Mouse (Mus musculus) neural tube, embryonic 10.5 days (tissue): Measurements from ENCODE around the gene Il1r2.

Experiments
- DNase-seq: peaks from one replicate; pipeline ENCODE4 v3.0.0-alpha.2; 2017; ENCODE audit warnings: low spot score; ENCODE audit errors: extremely low spot score

Il1r2 gene

GRCm38 (mm10) chr1:40059122-40059774 lies 14.6 kb upstream of the Il1r2 start:
- DNase-seq = no peak

GRCm38 (mm10) chr1:40061359-40061758 lies 12.5 kb upstream of the Il1r2 start:
- no peak for DNase-seq

DNA sequence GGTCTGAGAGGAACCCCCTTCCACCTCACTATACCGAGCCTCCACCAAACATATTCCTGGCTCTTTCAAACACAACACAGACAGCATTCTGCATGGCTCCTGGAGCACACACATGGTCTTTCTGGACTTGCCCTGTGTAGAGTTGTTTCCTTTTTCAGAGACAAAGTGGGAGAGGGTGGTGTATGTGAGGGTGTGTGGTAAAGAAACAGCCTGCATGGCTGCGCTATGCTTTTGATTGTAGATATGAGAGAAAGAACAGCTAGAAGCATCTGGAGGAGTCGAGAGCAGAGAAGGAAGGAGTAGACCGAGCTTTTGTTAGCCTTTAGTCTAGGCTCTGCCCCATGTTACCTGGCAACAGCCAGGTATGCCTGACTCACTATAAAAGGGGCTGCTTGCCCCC lies 10.5 kb upstream of the Il1r2 start:
- DNase-seq = no peak

DNA sequence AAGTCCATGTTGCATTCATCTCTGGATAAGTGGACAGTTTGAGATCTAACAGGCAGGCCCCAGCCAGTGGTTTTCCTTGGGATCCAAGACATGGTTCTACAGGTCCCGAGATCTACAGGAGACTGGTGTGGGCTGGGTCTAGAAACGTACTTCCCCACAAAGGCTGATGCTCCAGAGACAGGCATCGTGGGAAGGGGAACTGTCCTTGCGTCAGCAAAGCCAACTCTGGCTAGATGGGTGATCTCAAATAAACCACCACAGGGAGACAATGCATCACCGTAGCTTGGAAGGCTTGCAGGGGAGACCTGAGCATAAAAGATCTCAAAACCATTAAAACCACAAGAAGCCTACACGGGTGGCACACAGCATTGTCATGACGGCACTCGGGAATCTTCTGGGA lies 9.4 kb upstream of the Il1r2 start:
- no peak for DNase-seq

- no peak for DNase-seq
Observed at GRCm38 (mm10) chr1:40072558-40072957, 1.3 kb upstream of the Il1r2 start.

GRCm38 (mm10) chr1:40077328-40077727 lies 3.4 kb downstream of the Il1r2 start:
- DNase-seq = no peak

DNA sequence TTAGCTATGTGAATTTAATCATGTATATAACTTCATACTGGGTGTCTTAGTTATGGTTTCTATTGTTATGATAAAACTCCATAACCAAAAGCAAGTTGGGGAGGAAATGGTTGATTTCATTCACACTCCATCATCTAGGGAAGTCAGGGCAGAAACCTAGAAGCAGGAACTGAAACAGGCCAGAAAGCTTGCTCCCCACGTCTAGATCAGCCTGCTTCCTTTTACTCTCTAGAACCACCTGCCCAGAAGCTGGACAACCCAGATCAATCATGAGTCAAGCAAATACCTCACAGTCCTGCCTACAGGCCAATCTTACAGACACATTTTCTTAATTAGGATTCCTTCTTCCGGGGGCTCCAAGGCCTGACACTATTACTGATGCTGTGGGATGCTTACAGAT lies 7.2 kb downstream of the Il1r2 start:
- DNase-seq = no peak

GRCm38 (mm10) chr1:40084386-40084785 lies 10.5 kb downstream of the Il1r2 start:
- DNase-seq = no peak

GRCm38 (mm10) chr1:40085403-40086182 lies 11.7 kb downstream of the Il1r2 start:
- DNase-seq = peak; percentile 81

- no peak for DNase-seq
Observed at GRCm38 (mm10) chr1:40091160-40091559, 17.3 kb downstream of the Il1r2 start.

GRCm38 (mm10) chr1:40092541-40092940 lies 18.7 kb downstream of the Il1r2 start:
- no peak for DNase-seq

DNA sequence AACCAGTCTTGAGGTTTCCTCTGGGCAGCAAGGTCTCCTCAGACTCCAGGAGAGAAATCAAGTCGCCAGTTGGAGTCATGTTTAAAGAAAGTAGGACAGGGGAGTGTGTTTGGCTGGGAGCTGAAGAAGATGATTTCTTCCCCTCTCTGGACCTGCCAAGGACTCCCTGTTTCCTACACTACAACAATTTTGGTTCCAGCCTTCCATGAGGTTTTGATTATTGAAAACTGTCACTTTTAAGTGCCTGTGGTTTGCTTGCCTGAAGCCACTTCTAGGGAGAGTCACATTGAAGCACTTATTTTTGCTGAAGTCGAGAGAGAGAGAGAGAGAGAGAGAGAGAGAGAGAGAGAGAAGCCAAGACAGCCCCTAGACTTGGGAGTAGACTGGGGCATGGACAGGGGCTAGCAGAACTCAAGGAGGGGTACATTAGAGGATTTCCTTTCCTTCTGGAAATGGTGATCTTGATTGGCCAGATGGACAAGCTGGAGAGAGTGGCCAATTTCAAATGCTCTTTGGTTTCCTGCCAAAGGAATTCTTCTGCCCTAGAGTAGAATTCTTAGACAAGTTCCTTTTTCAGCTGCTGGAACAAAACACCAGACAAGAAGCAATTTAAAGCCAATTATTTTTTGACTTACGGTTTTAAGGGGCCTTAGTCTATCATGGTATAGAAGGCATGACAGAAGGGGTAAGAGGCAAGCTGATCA lies 20.9 kb downstream of the Il1r2 start:
- no peak for DNase-seq

GRCm38 (mm10) chr1:40095585-40095984 lies 21.7 kb downstream of the Il1r2 start:
- no peak for DNase-seq

DNA sequence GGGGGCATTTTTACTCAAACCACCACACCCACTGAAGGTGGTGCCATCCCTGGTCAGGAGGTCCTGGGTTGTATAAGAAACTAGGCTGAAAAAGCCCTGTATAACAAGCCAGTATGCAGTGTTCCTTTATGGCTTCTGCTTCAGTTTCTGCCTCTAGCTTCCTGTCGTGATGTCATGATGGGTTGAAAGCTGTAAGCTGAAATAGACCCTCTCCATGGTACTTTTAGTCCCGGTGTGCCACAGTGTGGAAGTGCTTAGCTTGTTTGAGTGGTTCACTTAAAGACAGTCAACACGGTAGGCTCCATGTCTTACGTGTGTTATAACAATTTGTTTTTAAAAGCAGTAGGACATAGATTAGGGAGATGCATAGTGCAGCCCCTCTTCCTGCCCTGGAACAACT lies 32.4 kb downstream of the Il1r2 start:
- DNase-seq = no peak

DNA sequence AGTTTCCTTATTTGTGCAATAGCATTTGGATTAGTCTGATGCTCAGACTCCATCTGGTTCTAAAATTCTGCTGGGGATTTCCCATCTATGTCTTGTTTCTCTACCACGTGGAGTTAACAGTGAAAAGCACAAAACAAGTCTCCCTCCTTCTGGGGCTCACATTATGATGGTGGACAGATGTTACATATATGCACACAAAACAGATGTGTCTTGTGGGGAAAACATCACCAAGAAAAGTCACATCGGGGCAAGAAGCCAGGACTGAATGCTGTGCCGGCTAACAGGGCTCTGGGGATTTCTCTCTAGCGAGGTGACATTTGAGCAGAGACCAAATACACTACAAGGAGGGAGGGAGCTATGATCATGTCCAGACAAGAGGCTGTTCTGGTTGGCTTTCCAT lies 32.8 kb downstream of the Il1r2 start:
- no peak for DNase-seq

- no peak for DNase-seq
Observed at GRCm38 (mm10) chr1:40107971-40108749, 34.3 kb downstream of the Il1r2 start.

DNA sequence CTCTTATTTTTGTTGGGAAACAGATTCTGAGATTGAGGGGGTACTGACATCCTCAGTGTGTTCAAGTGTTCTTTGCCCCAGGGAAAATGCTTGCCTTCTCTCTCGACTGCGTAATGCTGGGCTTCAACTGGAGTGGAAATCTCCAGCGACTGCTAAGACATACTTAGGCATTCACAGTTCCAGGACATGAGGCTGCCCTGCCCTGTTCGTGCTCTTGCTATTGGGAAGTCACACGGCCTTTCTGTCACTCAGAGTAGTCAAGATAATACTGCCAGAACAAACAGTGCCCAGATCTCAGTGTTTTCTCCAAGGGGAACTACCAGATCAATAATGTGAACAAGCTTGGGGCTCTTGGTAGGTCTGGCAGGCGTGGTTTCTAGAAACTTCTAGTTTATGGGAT lies 35.9 kb downstream of the Il1r2 start:
- DNase-seq = no peak

DNA sequence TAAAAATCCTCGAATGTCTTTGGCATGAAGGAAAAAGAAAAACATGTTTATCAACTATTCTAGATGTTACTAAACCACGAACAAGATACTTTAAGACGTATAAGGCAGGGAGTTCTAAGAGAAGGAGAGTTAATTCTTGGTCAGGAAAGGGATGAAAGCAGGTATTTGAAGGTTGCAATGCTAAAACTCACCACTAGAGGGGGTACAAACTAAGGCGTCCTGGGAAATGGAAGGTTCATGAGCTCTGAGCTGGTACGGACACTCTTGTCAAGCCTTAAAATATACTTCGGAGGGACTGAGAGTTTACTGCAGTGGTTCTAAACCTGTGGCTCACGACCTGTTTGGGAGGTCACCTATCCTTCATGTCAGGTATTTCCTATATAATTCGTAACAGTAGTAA lies 41.4 kb downstream of the Il1r2 start:
- DNase-seq = peak; percentile 15

DNA sequence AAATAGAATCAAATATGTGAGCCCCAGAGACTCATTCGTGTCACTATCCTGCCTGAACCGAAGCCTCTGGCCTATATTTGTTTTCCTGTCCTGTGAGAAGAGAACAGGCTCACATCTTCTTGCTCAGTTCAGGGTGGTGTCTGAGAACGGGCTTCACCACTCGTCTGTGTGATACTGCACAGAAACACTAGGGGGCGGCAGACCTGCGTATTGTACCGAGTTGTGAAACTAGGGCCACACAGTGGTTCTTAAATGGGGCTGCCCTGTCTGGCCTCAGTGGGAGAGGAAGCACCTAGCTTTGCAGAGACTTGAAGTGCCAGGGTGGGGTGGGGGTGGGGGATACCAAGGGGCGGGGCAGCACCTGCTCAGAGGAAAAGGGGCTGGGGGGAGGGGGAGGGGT lies 42.5 kb downstream of the Il1r2 start:
- DNase-seq = peak; percentile 85

GRCm38 (mm10) chr1:40117565-40117964 lies 43.7 kb downstream of the Il1r2 start:
- DNase-seq = peak; percentile 16

- DNase-seq = no peak
Observed at GRCm38 (mm10) chr1:40124237-40124636, 50.4 kb downstream of the Il1r2 start.

GRCm38 (mm10) chr1:40128481-40128880 lies 54.6 kb downstream of the Il1r2 start:
- DNase-seq = no peak
